Comparison of ENCODE assay signal across 7 mouse cellular contexts in the genomic region with DNA sequence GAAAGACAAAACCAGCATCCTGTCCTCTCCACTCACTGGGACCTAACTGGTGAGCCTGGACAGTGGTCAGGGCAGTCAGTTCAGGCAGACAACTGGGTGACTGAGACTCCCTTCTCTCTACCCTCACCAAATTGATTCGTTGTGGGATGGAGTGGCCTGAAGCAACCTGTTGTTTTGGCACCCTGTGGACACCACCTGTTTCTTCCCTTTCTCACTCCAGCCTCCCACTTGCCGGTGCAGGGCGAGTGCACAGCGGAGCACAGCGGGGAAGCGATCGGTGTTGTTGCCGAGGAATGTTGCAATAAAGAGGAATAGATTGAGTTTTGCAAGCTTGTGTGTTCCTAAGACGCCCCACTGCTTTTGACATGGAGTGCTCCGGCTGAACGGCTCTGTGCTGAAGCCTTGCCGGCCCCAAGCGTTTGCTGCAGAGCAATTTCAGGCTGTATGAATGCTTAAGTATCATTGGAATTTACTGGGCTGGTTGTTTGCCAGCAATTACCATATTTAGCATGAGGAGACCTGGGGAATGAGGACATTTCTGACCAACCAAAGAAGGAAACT. TPM values are rescaled to one million over a fixed set of nuclear protein-coding genes. Genes with fewer than 3 reads are reported as not detected.
DNase-seq lines count a peak whose midpoint lies in the region; ATAC-seq and TF ChIP-seq lines count a peak whose summit lies in the region.

No protein-coding gene starts in this region.

- H3K36me3 ChIP-seq in hindbrain, postnatal 0 days (ENCODE audit: insufficient read depth, low read length), result no peaks in the 10 kb centered on the region
- H3K36me3 ChIP-seq in liver, embryonic 15.5 days (replicated peaks), result no peaks in the 10 kb centered on the region
- H3K36me3 ChIP-seq in neural tube, embryonic 11.5 days (ENCODE audit: control insufficient read depth, insufficient read depth, low read length), result no peaks in the 10 kb centered on the region

- CTCF ChIA-PET in Patski (lab: Charles Lee), result interaction anchor here (0.9 to 1.3 kb wide), 3 partner anchors 9 to 17 kb away, joined by 3 to 4 read pairs (median 4); no protein-coding TSS in a partner anchor

- peak overlapping the region; percentile 64 for H3K4me3 ChIP-seq in gastrocnemius, adult 2 months
- H3K4me3 ChIP-seq in hindbrain, postnatal 0 days (ENCODE audit: low read length), result no peak overlapping the region
- no peak overlapping the region for H3K4me3 ChIP-seq in liver, embryonic 15.5 days (replicated peaks)
- no peak overlapping the region for H3K4me3 ChIP-seq in neural tube, embryonic 11.5 days (ENCODE audit: low read depth, low read length)

- peak overlapping the region; percentile 83 for H3K27ac ChIP-seq in gastrocnemius, adult 2 months
- H3K27ac ChIP-seq in hindbrain, postnatal 0 days, result peak overlapping the region; percentile 5; the same call in 1 of the 2 replicates
- peak overlapping the region; percentile 51 for H3K27ac ChIP-seq in liver, embryonic 15.5 days (replicated peaks)
- H3K27ac ChIP-seq in neural tube, embryonic 11.5 days (ENCODE audit: low read depth, low read length), result no peak overlapping the region

- no peak for TF ChIP-seq CTCF in Patski (IDR thresholded peaks at IDR 0.05)
- no peak for TF ChIP-seq CTCF in gastrocnemius, adult 2 months (IDR thresholded peaks at IDR 0.05)
- TF ChIP-seq CTCF in hindbrain, postnatal 0 days (IDR thresholded peaks at IDR 0.05; ENCODE audit: low read depth), result no peak

- ATAC-seq in Patski, result peak; percentile 98
- peak; percentile 53 for ATAC-seq in hindbrain, postnatal 0 days
- peak; percentile 43 for ATAC-seq in liver, embryonic 15.5 days (ENCODE audit: insufficient read depth)
- ATAC-seq in neural tube, embryonic 11.5 days (ENCODE audit: insufficient read depth, low FRiP score, low TSS enrichment), result peak; percentile 76

- POLR2A ChIA-PET in Patski (lab: Charles Lee), result interaction anchor here (0.9 to 1.0 kb wide), 3 partner anchors 9 to 26 kb away, joined by 3 to 5 read pairs (median 3); no protein-coding TSS in a partner anchor

- no peak overlapping the region for H3K9ac ChIP-seq in hindbrain, postnatal 0 days (replicated peaks; ENCODE audit: low read length)
- H3K9ac ChIP-seq in liver, embryonic 15.5 days, result no peak overlapping the region
- H3K9ac ChIP-seq in neural tube, embryonic 11.5 days (ENCODE audit: low read length), result no peak overlapping the region

- peak; percentile 99 for DNase-seq in Patski (ENCODE audit: low read depth, low spot score)
- peak; percentile 24 for DNase-seq in cerebellum, adult 8-10 months
- peak; percentile 73 for DNase-seq in gastrocnemius, adult 2 months
- DNase-seq in hindbrain, postnatal 0 days (ENCODE audit: low spot score), result peak; percentile 69
- peak; percentile 58 for DNase-seq in neural tube, embryonic 11.5 days (ENCODE audit: low spot score)
- DNase-seq in layer of hippocampus, postnatal 25 days (ENCODE audit: extremely low spot score in 1 of 2, low spot score in 1 of 2), result no peak

- in situ Hi-C loops in Patski (cut with MboI; ENCODE audit: low pct_unique_long_range_greater_than_20kb), result no loop called here

- H3K4me2 ChIP-seq in hindbrain, postnatal 0 days (ENCODE audit: low read depth, low read length), result peak overlapping the region; percentile 34
- H3K4me2 ChIP-seq in liver, embryonic 15.5 days, result peak overlapping the region; percentile 32
- H3K4me2 ChIP-seq in neural tube, embryonic 11.5 days (ENCODE audit: low read depth), result no peak overlapping the region

- 4% methylated on average over 13 of the region's 13 CpGs for WGBS in hindbrain, postnatal 0 days
- WGBS in liver, embryonic 15.5 days (ENCODE audit: insufficient replicate concordance), result 53% methylated on average over 13 of the region's 13 CpGs
- 6% methylated on average over 13 of the region's 13 CpGs for WGBS in neural tube, embryonic 11.5 days

- intact Hi-C loops in gastrocnemius, adult 2 months (cut with DNase I), result no loop called here

- no peaks in the 10 kb centered on the region for H3K9me3 ChIP-seq in hindbrain, postnatal 0 days (ENCODE audit: low read length)
- H3K9me3 ChIP-seq in liver, embryonic 15.5 days (replicated peaks), result no peaks in the 10 kb centered on the region
- H3K9me3 ChIP-seq in neural tube, embryonic 11.5 days (ENCODE audit: control insufficient read depth, low read length), result no peaks in the 10 kb centered on the region

- H3K27me3 ChIP-seq in Patski, result no peaks in the 10 kb centered on the region
- H3K27me3 ChIP-seq in hindbrain, postnatal 0 days (ENCODE audit: insufficient read depth, low read length), result no peaks in the 10 kb centered on the region
- no peaks in the 10 kb centered on the region for H3K27me3 ChIP-seq in liver, embryonic 15.5 days
- H3K27me3 ChIP-seq in neural tube, embryonic 11.5 days (ENCODE audit: control insufficient read depth, insufficient read depth, low read length), result no peaks in the 10 kb centered on the region

- H3K4me1 ChIP-seq in hindbrain, postnatal 0 days (ENCODE audit: insufficient read depth, low read length), result peaks cover 9% of the 10 kb centered on the region
- peaks cover 77% of the 10 kb centered on the region for H3K4me1 ChIP-seq in liver, embryonic 15.5 days (replicated peaks)
- peaks cover 25% of the 10 kb centered on the region for H3K4me1 ChIP-seq in neural tube, embryonic 11.5 days (ENCODE audit: control insufficient read depth, insufficient read depth, low read length)

RNA-seq across cellular contexts. Expression of a gene that starts 11.0 kb away (rescaled TPM):
- polyA plus RNA-seq in Patski (2021), result 65.2 TPM
- 10 to 100 TPM in 1 of 2 experiments, 1 to 10 TPM in 1; 8.7 to 10.3 TPM for total RNA-seq in gastrocnemius, adult 2 months (2021)
- 37.7 and 44.9 TPM in 2 replicates for total RNA-seq in hindbrain, postnatal 0 days (2014; rRNA removed)
- polyA plus RNA-seq in hindbrain, postnatal 0 days (2015; fragmentation: Nextera tagmentation; extraction: Ambion mirVana), result 9.5 and 9.9 TPM in 2 replicates
- polyA plus RNA-seq in liver, embryonic 15.5 days (2015; fragmentation: Nextera tagmentation; extraction: Ambion mirVana), result 6.4 and 7.0 TPM in 2 replicates
- 22.3 and 24.6 TPM in 2 replicates for polyA plus RNA-seq in neural tube, embryonic 11.5 days (2014; fragmentation: Nextera tagmentation; extraction: Ambion mirVana)
- 10 to 100 TPM; 20.2 to 24.7 TPM for total RNA-seq in layer of hippocampus, postnatal 25 days (2021)

Comparison
In these comparisons a context has a peak if more than half of its experiments do, and no peak if none do; other contexts are left out.
1. ATAC-seq: peak in every context shown above with its lines; median percentile 98 in Patski; 76 in neural tube, embryonic 11.5 days; 53 in hindbrain, postnatal 0 days; 43 in liver, embryonic 15.5 days.
2. DNase-seq: peak in Patski (single experiment), cerebellum, adult 8-10 months (single experiment), gastrocnemius, adult 2 months (single experiment), hindbrain, postnatal 0 days (single experiment) and neural tube, embryonic 11.5 days (single experiment); none in layer of hippocampus, postnatal 25 days (0 of 2).